In genomic region chr15:80076338-80077136, GRCm38 (mm10) we compare ENCODE assay signal across 8 mouse cellular contexts. TPM values are rescaled to one million over a fixed set of nuclear protein-coding genes. Genes with fewer than 3 reads are reported as not detected.
DNase-seq lines count a peak whose midpoint lies in the region; ATAC-seq and TF ChIP-seq lines count a peak whose summit lies in the region.

No protein-coding gene starts in this region.

- no peak overlapping the region for H3K4me2 ChIP-seq in hindbrain, embryonic 13.5 days

- peak in 1 of 2 experiments; percentile 79 for DNase-seq in layer of hippocampus, adult 2 months (ENCODE audit: low spot score in 2 of 2)
- no peak for DNase-seq in layer of hippocampus, postnatal 36 days
- DNase-seq in cerebellum, adult 9-11 months: peak; percentile 53
- DNase-seq in limb, embryonic 10.5 days (ENCODE audit: low spot score): peak; percentile 84
- peak; percentile 79 for DNase-seq in midbrain, embryonic 10.5 days (ENCODE audit: low spot score)
- DNase-seq in spleen, adult 2 months (ENCODE audit: low read depth in 1 of 2, low spot score in 2 of 2): peak; percentile 52 to 58

- peaks cover 23% of the 10 kb centered on the region for H3K4me1 ChIP-seq in hindbrain, embryonic 13.5 days (replicated peaks)
- H3K4me1 ChIP-seq in limb, embryonic 10.5 days: peaks cover 38% of the 10 kb centered on the region
- H3K4me1 ChIP-seq in midbrain, embryonic 10.5 days: peaks cover 34% of the 10 kb centered on the region
- peaks cover 6% of the 10 kb centered on the region; the same call in 1 of the 2 replicates for H3K4me1 ChIP-seq in spleen, adult 2 months (ENCODE audit: control insufficient read depth, insufficient read depth, insufficient read length)

- H3K27me3 ChIP-seq in hindbrain, embryonic 13.5 days: 0 out of 2 replicates have a peak, but pooled peaks cover 3% of the 10 kb centered on the region
- no peaks in the 10 kb centered on the region for H3K27me3 ChIP-seq in limb, embryonic 10.5 days (ENCODE audit: low read depth, poor library complexity, severe bottlenecking)
- no peaks in the 10 kb centered on the region for H3K27me3 ChIP-seq in midbrain, embryonic 10.5 days (ENCODE audit: low read depth, poor library complexity, severe bottlenecking)
- no peaks in the 10 kb centered on the region for H3K27me3 ChIP-seq in spleen, adult 2 months (ENCODE audit: control insufficient read depth, insufficient read depth, low read length)

- H3K9me3 ChIP-seq in hindbrain, embryonic 13.5 days: no peaks in the 10 kb centered on the region
- no peaks in the 10 kb centered on the region for H3K9me3 ChIP-seq in limb, embryonic 10.5 days (replicated peaks)
- H3K9me3 ChIP-seq in midbrain, embryonic 10.5 days (replicated peaks): no peaks in the 10 kb centered on the region

- H3K9ac ChIP-seq in hindbrain, embryonic 13.5 days: peak overlapping the region; percentile 43; the same call in 1 of the 2 replicates

- TF ChIP-seq POLR2A in spleen, adult 2 months (IDR thresholded peaks at IDR 0.05; ENCODE audit: low read depth, low read length): no peak

- TF ChIP-seq CTCF in layer of hippocampus, adult 2 months (conservative IDR thresholded peaks at IDR 0.05): peak; percentile 91
- TF ChIP-seq CTCF in spleen, adult 2 months (IDR thresholded peaks at IDR 0.05; ENCODE audit: extremely low read depth, insufficient read depth, insufficient read length, insufficient replicate concordance): peak; percentile 61; the same call in 1 of the 2 replicates

- H3K27ac ChIP-seq in layer of hippocampus, adult 2 months: peak overlapping the region; percentile 71; the same call in 1 of the 2 replicates
- no peak overlapping the region for H3K27ac ChIP-seq in hindbrain, embryonic 13.5 days
- H3K27ac ChIP-seq in limb, embryonic 10.5 days: no peak overlapping the region
- no peak overlapping the region for H3K27ac ChIP-seq in midbrain, embryonic 10.5 days (replicated peaks)
- H3K27ac ChIP-seq in spleen, adult 2 months (ENCODE audit: insufficient read depth, low read length): no peak overlapping the region

- no peak overlapping the region for H3K4me3 ChIP-seq in layer of hippocampus, adult 2 months
- H3K4me3 ChIP-seq in hindbrain, embryonic 13.5 days: no peak overlapping the region
- no peak overlapping the region for H3K4me3 ChIP-seq in limb, embryonic 10.5 days
- H3K4me3 ChIP-seq in midbrain, embryonic 10.5 days: no peak overlapping the region
- H3K4me3 ChIP-seq in spleen, adult 2 months (ENCODE audit: extremely low read depth, insufficient read depth, insufficient read length): no peak overlapping the region

- peaks cover 56% of the 10 kb centered on the region for H3K36me3 ChIP-seq in hindbrain, embryonic 13.5 days
- peaks cover 51% of the 10 kb centered on the region for H3K36me3 ChIP-seq in limb, embryonic 10.5 days
- H3K36me3 ChIP-seq in midbrain, embryonic 10.5 days: peaks cover 53% of the 10 kb centered on the region
- H3K36me3 ChIP-seq in spleen, adult 2 months (ENCODE audit: control insufficient read depth, insufficient read depth, low read length): peaks cover 37% of the 10 kb centered on the region

- WGBS in hindbrain, embryonic 13.5 days: 5% methylated on average over 2 of the region's 2 CpGs
- WGBS in limb, embryonic 10.5 days: 4% methylated on average over 2 of the region's 2 CpGs
- WGBS in midbrain, embryonic 10.5 days: 2% methylated on average over 2 of the region's 2 CpGs
- WGBS in spleen, adult 2 months: 35% methylated on average over 2 of the region's 2 CpGs

- ATAC-seq in frontal cortex, adult (ENCODE audit: low TSS enrichment): peak; percentile 39; the same call in 1 of the 2 replicates
- ATAC-seq in hindbrain, embryonic 13.5 days (ENCODE audit: low FRiP score): peak; percentile 46; the same call in 1 of the 2 replicates

RNA-seq across cellular contexts. Expression of gene Syngr1, which starts 14.6 kb away (rescaled TPM):
- 100 to 1,000 TPM; 356 to 380 TPM for total RNA-seq in layer of hippocampus, adult 2 months (2021)
- total RNA-seq in layer of hippocampus, postnatal 36 days (2021): 100 to 1,000 TPM; 341 to 377 TPM
- polyA plus RNA-seq in hindbrain, embryonic 13.5 days (2015; fragmentation: Nextera tagmentation; extraction: Ambion mirVana): 27.9 and 28.3 TPM in 2 replicates
- polyA plus RNA-seq in limb, embryonic 10.5 days (2016; fragmentation: Nextera tagmentation; extraction: Ambion mirVana): 1.4 and 3.2 TPM in 2 replicates
- polyA plus RNA-seq in midbrain, embryonic 10.5 days (2016; fragmentation: Nextera tagmentation; extraction: Ambion mirVana): 7.3 and 7.7 TPM in 2 replicates
- polyA plus RNA-seq in spleen, adult 2 months (2012; rRNA removed): 9.9 and 13.5 TPM in 2 replicates

RNA-seq across cellular contexts. Expression of gene Rpl3, which starts 15.1 kb away (rescaled TPM):
- 100 to 1,000 TPM; 558 to 583 TPM for total RNA-seq in layer of hippocampus, adult 2 months (2021)
- total RNA-seq in layer of hippocampus, postnatal 36 days (2021): 100 to 1,000 TPM; 497 to 547 TPM
- polyA plus RNA-seq in hindbrain, embryonic 13.5 days (2015; fragmentation: Nextera tagmentation; extraction: Ambion mirVana): 613 and 622 TPM in 2 replicates
- polyA plus RNA-seq in limb, embryonic 10.5 days (2016; fragmentation: Nextera tagmentation; extraction: Ambion mirVana): 1,077 and 1,189 TPM in 2 replicates
- 866 and 996 TPM in 2 replicates for polyA plus RNA-seq in midbrain, embryonic 10.5 days (2016; fragmentation: Nextera tagmentation; extraction: Ambion mirVana)
- polyA plus RNA-seq in spleen, adult 2 months (2012; rRNA removed): 550 and 833 TPM in 2 replicates

RNA-seq across cellular contexts. Expression of gene Tab1, which starts 56.4 kb away (rescaled TPM):
- total RNA-seq in layer of hippocampus, adult 2 months (2021): 10 to 100 TPM; 28.2 to 30.2 TPM
- 10 to 100 TPM; 23.9 to 24.0 TPM for total RNA-seq in layer of hippocampus, postnatal 36 days (2021)
- polyA plus RNA-seq in hindbrain, embryonic 13.5 days (2015; fragmentation: Nextera tagmentation; extraction: Ambion mirVana): 38.3 and 41.2 TPM in 2 replicates
- polyA plus RNA-seq in limb, embryonic 10.5 days (2016; fragmentation: Nextera tagmentation; extraction: Ambion mirVana): 41.8 and 52.4 TPM in 2 replicates
- 40.0 and 48.9 TPM in 2 replicates for polyA plus RNA-seq in midbrain, embryonic 10.5 days (2016; fragmentation: Nextera tagmentation; extraction: Ambion mirVana)
- polyA plus RNA-seq in spleen, adult 2 months (2012; rRNA removed): 16.1 and 21.4 TPM in 2 replicates

Comparison
In these comparisons a context has a peak if more than half of its experiments do, and no peak if none do; other contexts are left out.
1. DNase-seq: peak in cerebellum, adult 9-11 months (single experiment), limb, embryonic 10.5 days (single experiment), midbrain, embryonic 10.5 days (single experiment) and spleen, adult 2 months (2 of 2); none in layer of hippocampus, postnatal 36 days (0 of 2).